Mouse (Mus musculus) embryonic facial prominence, embryonic 10.5 days (tissue): ENCODE data around the gene Mzt1. TPM values are rescaled to one million over a fixed set of nuclear protein-coding genes. Genes with fewer than 3 reads are reported as not detected.
"Not testable (repeated sequence)": the region's sequence is repeated elsewhere in the genome, so short reads cannot be mapped to it uniquely, and the experiment has no call there.

Experiments
- DNase-seq: peaks from one replicate; pipeline ENCODE4 v3.0.0-alpha.2; 2017; ENCODE audit warnings: low spot score
- H3K27ac ChIP-seq: fragments of 300-500 bp; sonication (generic); replicated peaks from 2 replicates; pipeline ENCODE4 v1.5.1; 2016; ENCODE audit warnings: mild to moderate bottlenecking
- H3K27me3 ChIP-seq: fragments of 300-500 bp; sonication (generic); replicated peaks from 2 replicates; pipeline ENCODE4 v1.6.1; 2016; ENCODE audit warnings: low read depth, mild to moderate bottlenecking; ENCODE audit not compliant: poor library complexity, severe bottlenecking
- H3K36me3 ChIP-seq: fragments of 300-500 bp; sonication (generic); replicated peaks from 2 replicates; pipeline ENCODE4 v1.6.1; 2016; ENCODE audit warnings: mild to moderate bottlenecking, moderate library complexity
- H3K4me1 ChIP-seq: fragments of 300-500 bp; sonication (generic); 2 replicates; pipeline ENCODE4 v1.6.1; 2016
- H3K4me3 ChIP-seq: fragments of 300-500 bp; sonication (generic); 2 replicates; pipeline ENCODE4 v1.5.1; 2016; ENCODE audit warnings: mild to moderate bottlenecking, moderate library complexity
- H3K9me3 ChIP-seq: fragments of 300-500 bp; sonication (generic); 2 replicates; pipeline ENCODE4 v1.6.1; 2016; ENCODE audit warnings: mild to moderate bottlenecking
- whole genome bisulfite sequencing: fragments of 180-500 bp; shearing (Covaris S2); methylation state at CpG from one replicate; pipeline ENCODE4 v1.1.7; 2016; 5-methylcytosine and 5-hydroxymethylcytosine counted together
- polyA plus RNA-seq: library from polyadenylated mRNA; unstranded; fragments of >200 nt; fragmentation: Nextera tagmentation; extraction: Ambion mirVana; gene quantifications from 2 replicates; pipeline ENCODE4 v1.2.1, GENCODE M21; 2016

Gene Mzt1
- polyA plus RNA-seq, 1 experiment from 2014 or later: 101 TPM

DNA sequence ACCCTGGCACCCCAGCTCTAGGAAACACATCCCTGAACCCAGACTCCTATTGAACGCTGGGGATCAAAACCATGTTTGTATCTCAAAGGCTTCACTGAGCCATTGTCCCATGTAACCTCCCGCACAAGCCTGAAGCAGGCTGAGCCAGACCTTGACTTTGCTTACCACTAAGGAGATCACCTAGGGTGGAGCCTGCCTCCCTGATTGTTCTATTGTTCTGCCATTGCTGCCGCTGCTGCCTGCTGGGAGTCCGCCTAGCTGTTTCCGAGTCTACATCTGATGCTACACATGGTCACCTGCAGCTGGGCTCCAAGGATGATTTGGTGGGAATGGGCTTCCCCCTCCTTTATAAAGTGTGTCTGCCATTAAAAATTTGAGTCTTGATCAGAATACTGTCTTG lies 6.6 kb downstream of the Mzt1 start:
- H3K9me3 ChIP-seq, H3K27ac ChIP-seq, H3K27me3 ChIP-seq, DNase-seq, H3K4me3 ChIP-seq: not testable (repeated sequence)
- H3K36me3 ChIP-seq: peaks cover 46% of the 10 kb centered on the region
- 76% methylated on average over 5 of the region's 5 CpGs for WGBS
- H3K4me1 ChIP-seq: peaks cover 17% of the 10 kb centered on the region

DNA sequence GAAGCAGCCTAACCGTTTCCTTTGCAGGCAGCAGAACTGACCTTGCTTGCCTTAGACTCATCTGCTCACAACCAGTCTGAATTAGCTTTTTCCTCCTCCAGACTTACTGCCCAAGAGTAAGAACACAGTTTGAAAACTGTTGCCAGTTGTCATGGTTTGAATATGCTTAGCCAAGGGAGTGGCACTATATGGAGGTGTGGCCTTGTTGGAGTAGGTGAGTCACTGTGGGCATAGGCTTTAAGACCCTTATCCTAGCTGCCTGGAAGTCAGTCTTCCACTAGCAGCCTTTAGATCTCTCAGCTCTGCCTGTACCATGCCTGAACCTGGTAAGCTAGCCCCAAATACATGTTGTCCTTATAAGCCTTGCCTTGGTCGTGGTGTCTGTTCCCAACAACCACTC lies 8.2 kb downstream of the Mzt1 start:
- peaks cover 57% of the 10 kb centered on the region for H3K36me3 ChIP-seq
- 94% methylated on average over 2 of the region's 2 CpGs for WGBS
- no peak for DNase-seq

GRCm38 (mm10) chr14:99036039-99036438 lies 9.9 kb downstream of the Mzt1 start:
- H3K4me1 ChIP-seq: no peaks in the 10 kb centered on the region
- no peaks in the 10 kb centered on the region for H3K27me3 ChIP-seq
- H3K27ac ChIP-seq: no peak overlapping the region
- no peak for DNase-seq
- no peak overlapping the region for H3K4me3 ChIP-seq
- 86% methylated on average over 4 of the region's 4 CpGs for WGBS
- H3K9me3 ChIP-seq: no peaks in the 10 kb centered on the region
- H3K36me3 ChIP-seq: peaks cover 67% of the 10 kb centered on the region

More for the DNA sequence above, 8.2 kb downstream of the Mzt1 start:
- Histone ChIP-seq H3K27ac (no peak overlapping the region), H3K27me3 (no peaks in the 10 kb centered on the region), H3K4me1 (peaks cover 7% of the 10 kb centered on the region), H3K4me3 (no peak overlapping the region), H3K9me3 (no peaks in the 10 kb centered on the region)

DNA sequence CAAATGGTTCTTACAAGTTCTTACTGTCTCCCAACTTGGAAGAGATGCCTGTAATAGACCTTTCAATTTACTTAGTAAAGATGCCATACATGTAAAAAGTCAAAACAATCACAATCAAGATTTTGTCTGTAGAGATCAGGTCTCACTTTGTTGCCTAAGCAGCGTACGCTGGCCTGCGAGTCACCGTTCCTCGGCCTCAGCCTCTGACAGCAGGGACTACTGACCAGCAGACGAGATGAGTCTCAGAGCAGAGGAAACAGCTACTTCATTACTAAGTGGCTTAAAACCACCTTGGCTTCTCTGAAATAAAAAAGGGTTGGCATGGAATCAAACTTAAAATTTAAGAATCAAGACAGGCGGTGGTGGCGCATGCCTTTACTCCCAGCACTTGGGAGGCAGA lies 11.1 kb downstream of the Mzt1 start:
- H3K27ac ChIP-seq, H3K4me3 ChIP-seq, H3K9me3 ChIP-seq, DNase-seq, H3K27me3 ChIP-seq, H3K4me1 ChIP-seq: not testable (repeated sequence)
- H3K36me3 ChIP-seq: peaks cover 64% of the 10 kb centered on the region
- 95% methylated on average over 8 of the region's 8 CpGs for WGBS

- DNase-seq: no peak
- WGBS: 84% methylated on average over 5 of the region's 5 CpGs
- H3K36me3 ChIP-seq: peaks cover 43% of the 10 kb centered on the region
These were observed 13.3 kb downstream of the Mzt1 start for GRCm38 (mm10) chr14:99032596-99032995.

GRCm38 (mm10) chr14:99031337-99031873 lies 14.5 kb downstream of the Mzt1 start:
- no peak for DNase-seq
- no peaks in the 10 kb centered on the region for H3K4me1 ChIP-seq
- no peaks in the 10 kb centered on the region for H3K27me3 ChIP-seq
- no peak overlapping the region for H3K27ac ChIP-seq
- WGBS: 87% methylated on average over 5 of the region's 5 CpGs
- H3K4me3 ChIP-seq: no peak overlapping the region
- no peaks in the 10 kb centered on the region for H3K9me3 ChIP-seq
- peaks cover 39% of the 10 kb centered on the region for H3K36me3 ChIP-seq

More at GRCm38 (mm10) chr14:99032596-99032995, 13.3 kb downstream of the Mzt1 start:
- H3K4me3 ChIP-seq: no peak overlapping the region
- no peaks in the 10 kb centered on the region for H3K4me1 ChIP-seq
- no peaks in the 10 kb centered on the region for H3K9me3 ChIP-seq
- no peaks in the 10 kb centered on the region for H3K27me3 ChIP-seq
- H3K27ac ChIP-seq: no peak overlapping the region

DNA sequence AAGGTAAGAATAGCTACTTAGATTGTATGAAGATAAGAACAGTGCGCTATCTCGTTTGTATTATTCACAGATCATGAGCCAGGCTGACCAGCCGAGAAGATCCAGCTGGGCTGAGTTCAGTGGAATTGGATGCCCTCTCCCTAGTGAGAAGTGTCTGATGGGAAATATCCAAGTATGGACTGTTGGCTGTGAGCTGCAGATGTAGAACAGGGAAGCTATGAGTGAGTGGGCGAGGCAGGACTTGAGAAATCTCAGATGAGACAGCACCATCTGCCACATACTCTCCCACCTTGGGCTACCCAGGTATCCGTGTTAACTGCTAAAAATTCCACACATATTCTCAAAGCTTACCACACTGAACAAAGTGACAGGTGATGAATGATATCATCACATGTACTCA lies 15.9 kb downstream of the Mzt1 start:
- H3K9me3 ChIP-seq: no peaks in the 10 kb centered on the region
- H3K4me1 ChIP-seq: no peaks in the 10 kb centered on the region
- no peak overlapping the region for H3K27ac ChIP-seq
- DNase-seq: no peak
- H3K27me3 ChIP-seq: no peaks in the 10 kb centered on the region
- H3K4me3 ChIP-seq: no peak overlapping the region
- 86% methylated on average over 5 of the region's 5 CpGs for WGBS
- peaks cover 25% of the 10 kb centered on the region for H3K36me3 ChIP-seq

DNA sequence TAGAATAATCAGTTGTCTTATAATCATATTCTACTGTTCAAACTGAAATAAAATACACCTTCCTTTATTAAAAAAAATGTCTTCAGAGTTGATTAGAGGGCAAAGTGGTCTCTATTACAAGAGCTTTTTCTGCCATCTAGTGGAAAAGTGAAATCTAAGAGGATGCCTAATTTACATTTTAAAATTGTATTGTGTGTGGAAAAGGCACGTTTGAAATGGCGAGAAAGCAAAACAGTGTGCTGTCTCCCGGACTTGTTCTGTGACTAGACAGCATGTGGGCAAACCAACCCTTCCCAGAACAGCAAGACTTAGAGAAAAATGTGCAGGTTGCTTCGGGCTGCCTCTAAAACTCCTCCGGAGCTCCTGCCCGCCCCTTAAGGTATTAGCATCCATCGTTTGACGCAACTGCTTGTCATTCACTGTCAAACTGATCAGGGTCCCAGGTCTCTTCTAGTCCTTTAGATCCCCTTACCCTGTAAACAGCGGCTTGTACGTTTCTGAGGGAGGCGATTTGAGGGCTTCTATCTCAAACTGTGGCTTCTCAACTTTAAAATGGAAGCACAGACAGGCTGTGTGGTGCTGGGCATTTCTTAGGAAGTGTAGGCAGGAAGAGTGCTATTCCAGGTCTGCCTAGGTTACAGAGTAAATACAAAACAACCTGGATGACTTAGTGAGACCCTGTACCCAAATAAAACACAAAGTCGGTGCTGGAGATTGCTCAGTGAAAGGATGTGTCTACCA lies 23.4 kb downstream of the Mzt1 start:
- peak overlapping the region; percentile 34; the same call in 1 of the 2 replicates for H3K4me3 ChIP-seq
- H3K9me3 ChIP-seq: no peaks in the 10 kb centered on the region
- no peak for DNase-seq
- 50% methylated on average over 12 of the region's 12 CpGs for WGBS
- H3K4me1 ChIP-seq: 0 out of 2 replicates have a peak, but pooled peaks cover 3% of the 10 kb centered on the region
- H3K27ac ChIP-seq: no peak overlapping the region; the same call in 1 of the 2 replicates
- no peaks in the 10 kb centered on the region for H3K36me3 ChIP-seq
- H3K27me3 ChIP-seq: no peaks in the 10 kb centered on the region

- Histone ChIP-seq H3K4me3 (no peak overlapping the region), H3K4me1 (0 out of 2 replicates have a peak, but pooled peaks cover 3% of the 10 kb centered on the region), H3K27ac (no peak overlapping the region), H3K36me3 (no peaks in the 10 kb centered on the region), H3K9me3 (no peaks in the 10 kb centered on the region), H3K27me3 (no peaks in the 10 kb centered on the region)
- 66% methylated on average over 10 of the region's 10 CpGs for WGBS
- no peak for DNase-seq
These were observed 26.7 kb downstream of the Mzt1 start for GRCm38 (mm10) chr14:99019136-99019808.

- WGBS: 85% methylated on average over 7 of the region's 7 CpGs
- no peak for DNase-seq
- H3K36me3 ChIP-seq: no peaks in the 10 kb centered on the region
These were observed 27.2 kb downstream of the Mzt1 start for GRCm38 (mm10) chr14:99018691-99019090.

GRCm38 (mm10) chr14:99010920-99011313 lies 35.0 kb downstream of the Mzt1 start:
- Histone ChIP-seq H3K27me3 (no peaks in the 10 kb centered on the region), H3K4me3 (no peak overlapping the region), H3K27ac (no peak overlapping the region), H3K36me3 (no peaks in the 10 kb centered on the region), H3K4me1 (no peaks in the 10 kb centered on the region), H3K9me3 (no peaks in the 10 kb centered on the region)
- no peak for DNase-seq
- 75% methylated on average over 2 of the region's 2 CpGs for WGBS

More at GRCm38 (mm10) chr14:99018691-99019090, 27.2 kb downstream of the Mzt1 start:
- H3K9me3 ChIP-seq: no peaks in the 10 kb centered on the region
- no peak overlapping the region for H3K27ac ChIP-seq
- no peaks in the 10 kb centered on the region for H3K27me3 ChIP-seq
- H3K4me3 ChIP-seq: no peak overlapping the region
- H3K4me1 ChIP-seq: 0 out of 2 replicates have a peak, but pooled peaks cover 3% of the 10 kb centered on the region

DNA sequence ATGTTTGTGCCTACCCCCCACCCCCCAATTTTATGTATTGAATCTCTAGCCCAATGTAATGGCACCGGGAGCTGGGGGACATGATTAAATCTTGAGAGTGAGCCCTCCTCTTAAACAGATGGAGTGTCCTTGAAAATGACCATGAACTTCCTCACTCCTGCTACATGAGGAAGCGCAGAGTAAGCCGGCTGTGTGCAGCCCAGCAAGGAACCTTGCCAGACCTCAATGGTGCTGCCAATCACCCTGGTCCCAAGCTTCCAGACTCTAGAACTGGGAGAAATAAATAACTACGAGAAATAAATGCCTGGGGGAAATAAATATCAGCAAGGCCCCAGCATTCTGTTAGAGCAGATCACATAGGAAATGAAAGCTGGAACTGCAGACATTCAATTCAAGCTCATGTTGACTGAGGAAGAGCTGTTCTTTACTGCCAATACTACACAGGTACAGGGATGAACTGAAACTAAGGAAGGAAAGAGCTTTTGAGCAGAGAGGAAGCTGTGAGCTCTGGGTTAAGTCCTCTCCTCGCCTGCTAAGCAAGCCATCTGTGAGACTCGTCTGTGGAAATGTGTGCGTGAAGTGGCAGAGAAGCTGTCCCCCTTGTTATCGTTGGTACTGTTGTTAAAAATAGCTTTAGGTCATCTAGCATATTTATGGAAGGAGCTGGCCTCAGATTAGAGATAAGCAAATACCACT lies 35.6 kb downstream of the Mzt1 start:
- H3K9me3 ChIP-seq: no peaks in the 10 kb centered on the region
- no peak overlapping the region for H3K27ac ChIP-seq
- H3K36me3 ChIP-seq: no peaks in the 10 kb centered on the region
- no peak for DNase-seq
- no peak overlapping the region for H3K4me3 ChIP-seq
- 80% methylated on average over 8 of the region's 8 CpGs for WGBS
- H3K4me1 ChIP-seq: no peaks in the 10 kb centered on the region
- no peaks in the 10 kb centered on the region for H3K27me3 ChIP-seq
